Mouse (Mus musculus): ENCODE data around the gene S100a11. TPM values are rescaled to one million over a fixed set of nuclear protein-coding genes. Genes with fewer than 3 reads are reported as not detected.

S100a11 gene
- polyA plus RNA-seq, 1 experiment from 2014 or later: 2,093 TPM

DNA sequence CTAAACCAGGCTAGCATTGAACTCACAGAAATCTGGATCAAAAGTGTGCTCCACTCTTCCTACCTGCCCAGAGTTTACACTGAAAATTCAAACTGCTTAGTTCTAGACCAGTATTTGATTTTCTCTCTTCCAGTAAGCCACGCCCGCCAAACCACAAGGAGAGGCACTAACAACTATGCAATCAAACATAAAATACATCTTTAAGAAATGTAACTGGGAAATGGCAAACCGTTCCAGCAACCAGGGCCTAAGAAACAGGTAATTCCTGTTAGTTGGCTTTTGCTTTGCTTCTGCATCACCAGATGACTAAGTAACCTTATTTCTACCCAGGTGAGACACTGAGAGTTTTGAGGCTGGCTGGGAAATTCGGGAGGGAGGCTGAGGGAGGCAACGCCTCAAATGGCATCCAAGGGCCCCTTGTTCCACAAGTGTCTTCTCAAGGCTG, 13.4 kb upstream of the S100a11 start:
- Histone ChIP-seq H3K4me3 (ENCODE audit: low read depth, low read length) (no peak overlapping the region), H3K27ac (replicated peaks) (peak overlapping the region; percentile 90), H3K27me3 (ENCODE audit: control insufficient read depth, insufficient read depth, low read length) (no peaks in the 10 kb centered on the region), H3K36me3 (ENCODE audit: control insufficient read depth, insufficient read depth, low read length) (no peaks in the 10 kb centered on the region), H3K4me2 (replicated peaks; ENCODE audit: low read depth) (no peak overlapping the region; the same call in 1 of the 2 replicates), H3K4me1 (replicated peaks; ENCODE audit: control insufficient read depth, insufficient read depth) (no peaks in the 10 kb centered on the region), H3K9ac (ENCODE audit: low read length) (no peak overlapping the region), H3K9me3 (ENCODE audit: control insufficient read depth, low read length) (no peaks in the 10 kb centered on the region)
- ATAC-seq (ENCODE audit: low FRiP score, low TSS enrichment): peak; percentile 83
- WGBS: 50% methylated on average over 5 of the region's 5 CpGs
- peak; percentile 73 for DNase-seq (ENCODE audit: low spot score)
- no peak for TF ChIP-seq CTCF (IDR thresholded peaks at IDR 0.05; ENCODE audit: low read depth)
- TF ChIP-seq EP300 (optimal IDR thresholded peaks at IDR 0.05): no peak

DNA sequence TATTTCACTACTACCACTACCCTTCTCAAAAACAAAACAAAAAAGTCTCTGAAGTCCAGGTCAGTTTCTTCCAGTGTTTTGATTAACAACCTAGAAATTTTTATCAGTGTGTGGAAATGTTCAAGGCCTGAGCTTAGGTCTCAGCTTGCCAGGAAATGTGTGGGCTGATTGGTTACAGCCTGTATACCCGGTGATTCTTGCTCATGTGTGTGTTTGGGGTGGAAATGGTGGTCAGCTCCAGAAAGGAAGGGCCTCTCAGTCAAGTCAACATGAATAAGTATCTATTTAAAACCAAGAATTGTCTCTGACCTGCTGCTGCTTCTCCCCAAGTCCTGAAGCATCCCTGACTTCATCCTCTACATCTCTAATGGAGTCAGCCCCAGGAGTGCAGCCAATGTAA, 11.0 kb upstream of the S100a11 start:
- no peak for TF ChIP-seq EP300 (optimal IDR thresholded peaks at IDR 0.05)
- no peak for TF ChIP-seq CTCF (IDR thresholded peaks at IDR 0.05; ENCODE audit: low read depth)
- DNase-seq (ENCODE audit: low spot score) (no peak), ATAC-seq (ENCODE audit: low FRiP score, low TSS enrichment) (no peak)
- H3K9ac ChIP-seq (ENCODE audit: low read length): no peak overlapping the region
- WGBS: 45% methylated on average over 1 of the region's 1 CpGs
- H3K27ac ChIP-seq (replicated peaks): no peak overlapping the region
- no peaks in the 10 kb centered on the region for H3K4me1 ChIP-seq (replicated peaks; ENCODE audit: control insufficient read depth, insufficient read depth)
- H3K4me3 ChIP-seq (ENCODE audit: low read depth, low read length): no peak overlapping the region
- no peak overlapping the region for H3K4me2 ChIP-seq (replicated peaks; ENCODE audit: low read depth)
- no peaks in the 10 kb centered on the region for H3K36me3 ChIP-seq (ENCODE audit: control insufficient read depth, insufficient read depth, low read length)
- no peaks in the 10 kb centered on the region for H3K9me3 ChIP-seq (ENCODE audit: control insufficient read depth, low read length)
- H3K27me3 ChIP-seq (ENCODE audit: control insufficient read depth, insufficient read depth, low read length): no peaks in the 10 kb centered on the region

GRCm38 (mm10) chr3:93511036-93511435, 9.3 kb upstream of the S100a11 start:
- H3K9ac ChIP-seq (ENCODE audit: low read length): no peak overlapping the region
- H3K4me1 ChIP-seq (replicated peaks; ENCODE audit: control insufficient read depth, insufficient read depth): no peaks in the 10 kb centered on the region
- ATAC-seq (ENCODE audit: low FRiP score, low TSS enrichment) (no peak), DNase-seq (ENCODE audit: low spot score) (no peak)
- H3K27ac ChIP-seq (replicated peaks): no peak overlapping the region
- no peaks in the 10 kb centered on the region for H3K27me3 ChIP-seq (ENCODE audit: control insufficient read depth, insufficient read depth, low read length)
- H3K4me2 ChIP-seq (replicated peaks; ENCODE audit: low read depth): no peak overlapping the region
- H3K36me3 ChIP-seq (ENCODE audit: control insufficient read depth, insufficient read depth, low read length): no peaks in the 10 kb centered on the region
- H3K9me3 ChIP-seq (ENCODE audit: control insufficient read depth, low read length): no peaks in the 10 kb centered on the region
- TF ChIP-seq CTCF (IDR thresholded peaks at IDR 0.05; ENCODE audit: low read depth) (no peak), EP300 (optimal IDR thresholded peaks at IDR 0.05) (no peak)
- H3K4me3 ChIP-seq (ENCODE audit: low read depth, low read length): no peak overlapping the region
- WGBS: 62% methylated on average over 1 of the region's 1 CpGs

DNA sequence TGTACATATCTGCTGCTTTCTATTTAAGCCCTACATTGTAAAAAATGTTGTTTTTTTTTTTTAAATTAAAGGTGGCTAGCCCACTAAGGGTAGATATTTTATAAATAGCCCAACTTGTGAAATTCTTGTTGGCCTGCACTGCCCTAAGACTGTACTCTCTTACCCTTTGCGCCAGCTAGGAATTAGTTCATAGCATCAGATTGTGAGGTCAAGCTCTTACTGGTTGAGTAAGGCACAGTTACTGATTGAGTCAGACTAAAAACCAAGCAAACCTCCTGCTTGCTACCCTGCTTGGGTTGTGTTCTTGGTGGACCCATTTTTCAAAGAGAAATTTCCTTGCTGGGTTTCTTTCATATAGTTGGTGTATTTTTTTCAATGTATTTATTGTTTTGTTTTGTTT, 8.5 kb upstream of the S100a11 start:
- Histone ChIP-seq H3K27me3 (ENCODE audit: control insufficient read depth, insufficient read depth, low read length) (no peaks in the 10 kb centered on the region), H3K27ac (replicated peaks) (no peak overlapping the region), H3K36me3 (ENCODE audit: control insufficient read depth, insufficient read depth, low read length) (no peaks in the 10 kb centered on the region), H3K4me1 (replicated peaks; ENCODE audit: control insufficient read depth, insufficient read depth) (no peaks in the 10 kb centered on the region), H3K9ac (ENCODE audit: low read length) (no peak overlapping the region), H3K9me3 (ENCODE audit: control insufficient read depth, low read length) (no peaks in the 10 kb centered on the region), H3K4me3 (ENCODE audit: low read depth, low read length) (no peak overlapping the region), H3K4me2 (replicated peaks; ENCODE audit: low read depth) (no peak overlapping the region)
- no peak for ATAC-seq (ENCODE audit: low FRiP score, low TSS enrichment)
- no peak for DNase-seq (ENCODE audit: low spot score)
- TF ChIP-seq EP300 (optimal IDR thresholded peaks at IDR 0.05) (no peak), CTCF (IDR thresholded peaks at IDR 0.05; ENCODE audit: low read depth) (no peak)
- 94% methylated on average over 1 of the region's 1 CpGs for WGBS

DNA sequence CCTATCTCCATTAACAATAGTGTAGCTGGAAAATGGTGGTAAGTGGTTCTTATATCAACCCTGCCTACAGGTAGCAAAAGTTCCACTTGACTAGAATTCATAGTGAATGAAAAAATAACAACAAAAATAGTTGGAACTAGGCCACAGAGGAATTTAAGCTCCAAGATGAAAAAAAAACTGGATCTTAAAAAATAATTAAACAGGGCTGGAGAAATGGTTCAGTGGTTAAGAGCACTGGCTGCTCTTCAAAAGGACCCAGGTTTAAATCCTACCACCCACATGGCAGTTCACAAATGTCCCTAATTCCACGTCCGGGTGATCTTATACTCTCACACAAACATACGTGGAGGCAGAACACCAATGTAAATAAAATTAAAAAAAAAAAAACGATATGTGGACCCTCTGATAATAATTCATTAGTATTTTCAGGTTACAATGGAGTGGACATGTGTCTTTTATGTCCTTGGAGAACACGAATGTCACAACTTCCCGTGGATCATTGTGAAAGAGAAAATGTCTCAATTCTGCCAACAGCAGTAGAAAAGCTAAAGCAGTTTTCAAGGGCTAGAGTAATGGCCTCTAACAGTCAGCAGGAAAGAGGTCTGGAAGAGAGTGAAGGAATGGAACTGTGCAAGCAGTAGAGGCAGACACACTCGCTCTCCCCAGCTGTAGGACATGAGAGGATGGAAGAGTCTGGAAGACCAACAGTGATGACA, 7.7 kb upstream of the S100a11 start:
- TF ChIP-seq EP300 (optimal IDR thresholded peaks at IDR 0.05): no peak
- TF ChIP-seq CTCF (IDR thresholded peaks at IDR 0.05; ENCODE audit: low read depth): no peak
- no peaks in the 10 kb centered on the region for H3K4me1 ChIP-seq (replicated peaks; ENCODE audit: control insufficient read depth, insufficient read depth)
- H3K27ac ChIP-seq (replicated peaks): no peak overlapping the region
- no peaks in the 10 kb centered on the region for H3K9me3 ChIP-seq (ENCODE audit: control insufficient read depth, low read length)
- DNase-seq (ENCODE audit: low spot score) (no peak), ATAC-seq (ENCODE audit: low FRiP score, low TSS enrichment) (no peak)
- H3K9ac ChIP-seq (ENCODE audit: low read length): no peak overlapping the region
- no peaks in the 10 kb centered on the region for H3K36me3 ChIP-seq (ENCODE audit: control insufficient read depth, insufficient read depth, low read length)
- no peak overlapping the region for H3K4me3 ChIP-seq (ENCODE audit: low read depth, low read length)
- H3K4me2 ChIP-seq (replicated peaks; ENCODE audit: low read depth): no peak overlapping the region
- 72% methylated on average over 7 of the region's 7 CpGs for WGBS
- no peaks in the 10 kb centered on the region for H3K27me3 ChIP-seq (ENCODE audit: control insufficient read depth, insufficient read depth, low read length)

DNA sequence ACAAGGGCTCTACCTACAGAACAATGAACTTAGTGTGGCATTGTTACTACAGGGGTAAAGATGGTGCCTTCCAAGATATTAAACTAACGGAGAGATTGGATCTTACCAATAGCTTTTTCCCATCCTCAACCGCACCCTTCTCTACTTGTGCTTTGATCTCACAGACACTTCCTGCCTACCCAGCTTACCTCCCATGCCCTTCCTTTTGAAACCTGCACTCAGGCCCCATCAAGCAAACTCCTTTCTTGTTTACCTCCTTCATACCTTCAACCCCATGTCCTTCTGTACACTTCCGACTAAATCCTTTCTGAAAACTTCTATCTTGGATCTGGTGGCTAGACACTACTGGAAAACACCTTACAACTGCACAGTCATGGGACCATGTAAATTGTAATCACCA, 5.7 kb upstream of the S100a11 start:
- ATAC-seq (ENCODE audit: low FRiP score, low TSS enrichment) (no peak), DNase-seq (ENCODE audit: low spot score) (no peak)
- no peak overlapping the region for H3K4me2 ChIP-seq (replicated peaks; ENCODE audit: low read depth)
- no peak overlapping the region for H3K9ac ChIP-seq (ENCODE audit: low read length)
- H3K4me1 ChIP-seq (replicated peaks; ENCODE audit: control insufficient read depth, insufficient read depth): no peaks in the 10 kb centered on the region
- no peaks in the 10 kb centered on the region for H3K27me3 ChIP-seq (ENCODE audit: control insufficient read depth, insufficient read depth, low read length)
- H3K36me3 ChIP-seq (ENCODE audit: control insufficient read depth, insufficient read depth, low read length): no peaks in the 10 kb centered on the region
- no peak overlapping the region for H3K4me3 ChIP-seq (ENCODE audit: low read depth, low read length)
- TF ChIP-seq EP300 (optimal IDR thresholded peaks at IDR 0.05): no peak
- TF ChIP-seq CTCF (IDR thresholded peaks at IDR 0.05; ENCODE audit: low read depth): no peak
- no peak overlapping the region for H3K27ac ChIP-seq (replicated peaks)
- no peaks in the 10 kb centered on the region for H3K9me3 ChIP-seq (ENCODE audit: control insufficient read depth, low read length)
- WGBS: 92% methylated on average over 3 of the region's 3 CpGs
